Mouse (Mus musculus) cerebellum, adult 2 months (tissue): Measurements from ENCODE around the gene Vmn1r114. TPM values are rescaled to one million over a fixed set of nuclear protein-coding genes. Genes with fewer than 3 reads are reported as not detected.
"Not testable (repeated sequence)": the region's sequence is repeated elsewhere in the genome, so short reads cannot be mapped to it uniquely, and the experiment has no call there.

ENCODE experiments used
- DNase-seq, 2 experiments: peaks; one replicate each; pipeline ENCODE4 v3.0.0; 2021
- H3K27ac ChIP-seq: fragments of 200-500 bp; 2 replicates; pipeline ENCODE4 v1.5.1; 2012; ENCODE audit warnings: low read length, control low read depth, inconsistent platforms; ENCODE audit not compliant: insufficient read depth
- H3K27me3 ChIP-seq: fragments of 200-500 bp; 2 replicates; pipeline ENCODE4 v1.6.1; 2012; ENCODE audit warnings: inconsistent platforms, mild to moderate bottlenecking, low read length, moderate library complexity; ENCODE audit not compliant: control insufficient read depth, insufficient read depth
- H3K4me1 ChIP-seq: fragments of 200-500 bp; 2 replicates; pipeline ENCODE4 v1.6.1; 2011; ENCODE audit warnings: low read length; ENCODE audit not compliant: control insufficient read depth, insufficient read depth
- H3K4me3 ChIP-seq: fragments of 200-500 bp; replicated peaks from 2 replicates; pipeline ENCODE3; 2011; ENCODE audit warnings: mild to moderate bottlenecking, low read depth, low read length, control low read depth; ENCODE audit not compliant: insufficient read depth
- WGBS: fragments of 180-500 bp; shearing (Covaris S2); methylation state at CpG from one replicate; pipeline ENCODE4 v1.1.7; 2018; 5-methylcytosine and 5-hydroxymethylcytosine counted together
- polyA plus RNA-seq: library from polyadenylated mRNA; depleted of rRNA; stranded (reverse); fragments of >200 nt; gene quantifications from 2 replicates; pipeline ENCODE4 v1.2.3, GENCODE M21; 2012; rRNA removed

Gene Vmn1r114
- polyA plus RNA-seq, result not detected in 2 replicates

DNA sequence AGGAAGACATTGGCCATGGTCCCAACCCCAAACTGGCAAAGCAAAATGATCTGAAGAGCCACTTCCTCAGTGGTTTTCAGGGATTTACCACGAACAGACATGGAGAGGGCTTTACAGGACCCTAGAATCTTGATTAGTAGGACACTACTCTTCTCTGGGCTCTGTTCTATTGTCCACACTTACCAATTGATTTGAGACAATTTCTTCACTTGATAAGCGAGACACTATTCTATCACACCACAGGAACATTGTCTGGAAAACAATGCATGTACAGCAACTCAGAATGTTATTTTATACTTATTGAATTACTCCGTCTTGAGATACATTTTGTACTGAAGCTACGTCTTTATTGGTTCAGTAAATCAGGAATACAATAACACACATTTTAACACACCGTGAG is at the start of gene Vmn1r114:
Gene Vmn1r114, minus strand, starts transcription at position 101 of the 400 bp plus-strand sequence.
- no CpG with 5 or more reads among the region's 5 CpGs for WGBS
- DNase-seq, H3K27me3 ChIP-seq, H3K4me3 ChIP-seq, H3K27ac ChIP-seq, H3K4me1 ChIP-seq: not testable (repeated sequence)

DNA sequence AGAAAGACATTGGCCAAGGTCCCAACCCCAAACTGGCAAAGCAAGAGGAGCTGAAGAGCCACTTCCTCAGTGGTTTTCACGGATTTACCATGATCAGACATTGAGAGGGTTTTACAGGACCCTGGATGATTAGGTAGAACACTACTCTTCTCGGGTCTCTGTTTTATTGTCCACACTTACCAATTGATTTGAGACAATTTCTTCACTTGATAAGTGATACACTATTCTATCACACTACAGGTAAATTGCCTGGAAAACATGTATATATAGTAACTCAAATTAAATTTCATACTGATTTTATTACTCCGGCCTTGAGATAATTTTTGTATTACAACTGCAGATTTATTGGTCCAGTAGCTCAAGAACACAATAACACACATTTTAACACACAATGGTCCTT is 32.9 kb upstream of the Vmn1r114 start, which contains the start of gene Vmn1r115:
Gene Vmn1r115, minus strand, starts transcription at position 101 of the 400 bp plus-strand sequence.
- 77% methylated on average over 1 of the region's 3 CpGs for WGBS
- not testable (repeated sequence) for DNase-seq, H3K4me1 ChIP-seq, H3K4me3 ChIP-seq, H3K27ac ChIP-seq, H3K27me3 ChIP-seq

DNA sequence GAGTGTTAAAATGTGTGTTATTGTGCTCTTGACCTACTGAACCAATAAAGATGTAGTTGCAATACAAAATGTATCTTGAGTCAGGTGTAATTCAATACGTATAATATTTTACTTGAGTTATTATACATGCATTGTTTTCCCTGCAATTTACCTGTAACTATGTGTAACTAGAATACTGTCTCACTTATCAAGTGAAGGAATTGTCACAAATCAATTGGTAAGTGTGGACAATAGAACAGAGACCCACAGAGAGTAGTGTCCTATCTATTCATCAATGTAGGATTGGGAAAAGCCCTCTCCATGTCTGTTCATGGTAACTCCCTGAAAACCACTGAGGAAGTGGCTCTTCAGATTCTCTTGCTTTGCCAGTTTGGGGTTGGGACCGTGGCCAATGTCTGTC is 25.0 kb downstream of the Vmn1r114 start, which contains the start of gene Vmn1r113:
Gene Vmn1r113, plus strand, starts transcription at position 301 of the 400 bp plus-strand sequence.
- not testable (repeated sequence) for H3K27ac ChIP-seq, H3K27me3 ChIP-seq, H3K4me1 ChIP-seq, DNase-seq, H3K4me3 ChIP-seq
- 44% methylated on average over 2 of the region's 2 CpGs for WGBS

DNA sequence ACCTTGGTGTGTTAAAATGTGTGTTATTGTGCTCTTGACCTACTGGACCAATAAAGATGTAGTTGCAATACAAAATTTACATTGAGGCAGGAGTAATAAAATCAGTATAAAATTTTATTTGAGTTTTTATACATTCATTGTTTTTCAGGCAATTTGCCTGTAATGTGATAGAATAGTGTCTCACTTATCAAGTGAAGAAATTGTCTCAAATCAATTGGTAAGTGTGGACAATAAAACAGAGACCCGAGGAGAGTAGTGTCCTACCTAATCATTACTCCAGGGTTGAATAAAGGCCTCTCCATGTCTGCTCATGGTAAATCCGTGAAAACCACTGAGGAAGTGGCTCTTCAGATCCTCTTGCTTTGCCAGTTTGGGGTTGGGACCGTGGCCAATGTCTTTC is 41.1 kb downstream of the Vmn1r114 start, which contains the start of gene Vmn1r112:
Gene Vmn1r112, plus strand, starts transcription at position 301 of the 400 bp plus-strand sequence.
- H3K4me3 ChIP-seq, DNase-seq: not testable (repeated sequence)
- WGBS, result no CpG with 5 or more reads among the region's 3 CpGs

More for the DNA sequence above, 41.1 kb downstream of the Vmn1r114 start, which contains the start of gene Vmn1r112:
- H3K27me3 ChIP-seq, H3K27ac ChIP-seq, H3K4me1 ChIP-seq: not testable (repeated sequence)

Other genes with a start within 250 kb of the Vmn1r114 start
- not detected in 2 replicates for gene Gm4141, start 235.9 kb downstream of the Vmn1r114 start, polyA plus RNA-seq
- gene Gm4513, start 213.2 kb downstream of the Vmn1r114 start, polyA plus RNA-seq, result not detected in 2 replicates
- gene Vmn1r107, start 143.3 kb downstream of the Vmn1r114 start, polyA plus RNA-seq, result not detected in 2 replicates
- not detected in 2 replicates for gene Vmn1r111, start 109.0 kb downstream of the Vmn1r114 start, polyA plus RNA-seq
- not detected in 2 replicates for gene Gm10668, start 81.6 kb downstream of the Vmn1r114 start, polyA plus RNA-seq
- gene Vmn1r112, start 41.0 kb downstream of the Vmn1r114 start, polyA plus RNA-seq, result not detected in 2 replicates
- gene Vmn1r113, start 24.9 kb downstream of the Vmn1r114 start, polyA plus RNA-seq, result not detected in 2 replicates
- not detected in 2 replicates for gene Vmn1r115, start 32.8 kb upstream of the Vmn1r114 start, polyA plus RNA-seq
- gene Vmn1r116, start 60.1 kb upstream of the Vmn1r114 start, polyA plus RNA-seq, result not detected in 2 replicates
- not detected in 2 replicates for gene Vmn1r117, start 71.9 kb upstream of the Vmn1r114 start, polyA plus RNA-seq
- gene Vmn1r118, start 100.2 kb upstream of the Vmn1r114 start, polyA plus RNA-seq, result not detected in 2 replicates
- not detected in 2 replicates for gene Vmn1r119, start 200.3 kb upstream of the Vmn1r114 start, polyA plus RNA-seq
- gene Vmn1r120, start 241.6 kb upstream of the Vmn1r114 start, polyA plus RNA-seq, result not detected in 2 replicates